Mouse (Mus musculus) activated CD4-positive, CD25-positive, alpha-beta regulatory T cell, adult 4 months (primary cell): ENCODE results near the gene Cttn. TPM values are rescaled to one million over a fixed set of nuclear protein-coding genes. Genes with fewer than 3 reads are reported as not detected.

Experiments used
- ATAC-seq: one replicate; pipeline ENCODE4 v1.8.0; 2017
- polyA plus RNA-seq, 2 experiments: library from polyadenylated mRNA; unstranded; fragments of 100-300 nt; shearing (Covaris generic); gene quantifications; one replicate each; pipeline ENCODE4 v1.2.1; 2017

Gene Cttn
- polyA plus RNA-seq, 2 experiments from 2014 or later: 2.8 to 4.2 TPM

DNA sequence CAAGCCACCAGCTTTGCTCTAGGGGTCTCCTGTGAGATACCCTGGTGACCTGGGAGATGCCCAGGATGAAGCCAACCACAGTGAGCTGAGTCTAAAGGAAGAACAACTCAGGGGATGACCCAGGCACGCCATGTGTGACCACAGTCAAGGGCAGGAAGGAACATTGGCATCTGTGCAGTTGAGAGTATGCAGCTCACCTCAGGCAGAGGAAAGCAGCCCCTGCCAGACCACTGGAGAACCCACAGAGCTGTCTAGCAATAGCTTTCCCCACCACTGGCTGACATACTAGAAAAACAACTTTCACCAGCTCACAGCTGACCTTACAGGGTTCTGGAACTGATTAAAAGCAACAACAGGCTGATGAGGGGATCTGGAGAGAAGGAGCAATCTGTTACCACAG lies 22.6 kb downstream of the Cttn start:
- ATAC-seq: no peak

- ATAC-seq: peak; percentile 41
Observed at GRCm38 (mm10) chr7:144447146-144447545, 23.7 kb downstream of the Cttn start.

GRCm38 (mm10) chr7:144444788-144445187 lies 26.0 kb downstream of the Cttn start:
- ATAC-seq: peak; percentile 96

GRCm38 (mm10) chr7:144441976-144442375 lies 28.8 kb downstream of the Cttn start:
- ATAC-seq: no peak

DNA sequence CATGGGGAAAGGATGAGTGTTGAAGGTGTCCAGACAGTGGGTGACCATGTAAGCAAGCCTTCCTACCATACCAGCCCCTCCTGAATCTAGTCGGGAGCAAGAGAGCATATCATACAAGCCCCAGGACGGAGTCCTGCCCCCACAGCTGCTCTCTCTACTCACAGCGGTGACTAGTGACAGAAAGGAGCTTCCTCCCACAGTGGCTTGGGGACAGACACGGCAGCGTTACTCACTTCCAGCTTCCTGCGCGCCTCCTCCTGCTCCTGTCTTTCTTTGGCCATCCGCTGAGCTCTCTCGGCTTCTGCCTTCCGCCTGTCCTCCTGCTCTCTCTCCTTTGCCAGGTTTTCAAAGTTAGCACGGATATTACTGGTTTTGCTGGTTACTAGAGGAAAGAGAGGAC lies 29.3 kb downstream of the Cttn start:
- ATAC-seq: no peak

GRCm38 (mm10) chr7:144438811-144439210 lies 32.0 kb downstream of the Cttn start:
- ATAC-seq: no peak

DNA sequence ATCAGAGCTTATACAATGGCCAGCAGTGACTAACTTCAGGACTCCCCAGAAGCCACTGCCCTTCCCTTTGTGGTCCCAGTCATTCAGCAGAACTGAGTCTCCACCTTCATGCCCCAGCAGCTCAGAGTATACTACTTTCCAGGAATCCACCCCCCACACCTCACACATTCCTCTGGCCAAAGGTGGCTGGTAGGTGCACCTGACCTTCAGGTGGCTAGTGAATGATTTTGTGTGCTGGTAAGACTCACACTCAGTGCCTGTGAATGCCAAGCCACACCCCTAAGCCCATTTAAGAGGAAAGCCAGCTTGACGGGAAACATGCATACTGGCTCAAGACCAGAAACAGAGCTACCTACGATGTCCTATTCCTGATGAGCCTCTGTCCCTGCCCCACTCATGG lies 37.9 kb downstream of the Cttn start:
- ATAC-seq: no peak

DNA sequence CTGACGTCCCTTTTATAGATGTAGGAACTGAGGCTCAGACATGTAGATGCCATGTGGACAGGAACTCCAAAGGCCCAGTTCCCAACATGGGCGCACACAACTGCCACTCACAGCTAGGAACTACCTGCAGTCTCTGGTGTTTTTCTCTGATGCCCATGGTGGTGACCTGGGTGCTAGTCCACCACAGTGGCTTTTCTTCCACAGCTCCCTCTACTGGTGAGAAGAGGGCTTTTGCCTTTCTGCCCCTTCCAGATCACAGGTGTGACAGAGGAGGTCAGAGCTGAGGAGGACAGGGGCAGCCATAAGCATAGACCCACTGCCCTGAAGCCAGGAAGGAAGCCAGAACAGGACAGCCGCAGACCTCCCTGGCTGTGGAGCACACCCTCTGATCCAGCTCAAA lies 43.3 kb downstream of the Cttn start:
- ATAC-seq: no peak

DNA sequence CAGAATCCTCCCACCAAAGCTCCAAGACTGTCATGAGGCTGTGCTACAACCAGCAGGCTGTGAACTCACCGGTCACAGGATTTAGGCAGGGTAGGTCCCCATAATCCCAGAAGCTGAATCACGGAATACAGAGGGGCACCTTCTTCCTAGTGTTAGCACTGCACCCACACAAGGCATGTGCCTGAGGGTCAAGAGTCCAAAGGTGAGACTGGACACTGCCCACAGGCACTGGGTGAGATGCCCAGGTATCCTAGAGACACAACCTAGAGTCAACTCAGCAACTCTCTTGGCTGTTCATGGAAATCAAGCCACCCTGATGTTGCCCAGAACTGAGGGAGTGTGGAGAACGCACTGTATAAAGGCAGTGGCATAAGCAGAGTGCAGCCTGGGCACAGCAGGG lies 44.2 kb downstream of the Cttn start:
- no peak for ATAC-seq

GRCm38 (mm10) chr7:144425953-144426352 lies 44.9 kb downstream of the Cttn start:
- ATAC-seq: no peak

- no peak for ATAC-seq
Observed at GRCm38 (mm10) chr7:144421478-144421877, 49.3 kb downstream of the Cttn start.

- no peak for ATAC-seq
Observed at GRCm38 (mm10) chr7:144420552-144420951, 50.3 kb downstream of the Cttn start.

GRCm38 (mm10) chr7:144417644-144418343 lies 53.0 kb downstream of the Cttn start:
- peak; percentile 83 for ATAC-seq

GRCm38 (mm10) chr7:144417234-144417633 lies 53.6 kb downstream of the Cttn start:
- ATAC-seq: no peak

DNA sequence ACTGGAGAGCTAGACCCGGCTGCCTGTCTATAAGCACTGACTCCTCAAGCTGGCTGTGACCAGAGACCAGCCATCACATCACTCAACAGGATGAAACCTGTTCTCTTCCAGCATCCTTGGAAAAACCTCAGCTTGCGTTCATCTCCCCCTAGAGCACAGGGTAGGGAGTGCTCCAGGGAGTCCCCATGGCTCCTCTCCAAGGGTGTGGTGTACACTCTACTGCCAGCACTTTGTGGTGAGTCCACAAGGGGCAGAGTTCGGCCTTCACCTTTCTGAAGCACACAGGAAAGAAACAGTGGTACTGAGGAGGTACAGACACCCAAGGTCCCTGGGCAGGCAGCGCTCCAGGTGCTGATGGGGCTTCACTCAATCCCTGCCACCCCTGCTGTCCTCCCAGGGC lies 55.0 kb downstream of the Cttn start:
- no peak for ATAC-seq

- ATAC-seq: no peak
Observed at GRCm38 (mm10) chr7:144414632-144415031, 56.2 kb downstream of the Cttn start.

DNA sequence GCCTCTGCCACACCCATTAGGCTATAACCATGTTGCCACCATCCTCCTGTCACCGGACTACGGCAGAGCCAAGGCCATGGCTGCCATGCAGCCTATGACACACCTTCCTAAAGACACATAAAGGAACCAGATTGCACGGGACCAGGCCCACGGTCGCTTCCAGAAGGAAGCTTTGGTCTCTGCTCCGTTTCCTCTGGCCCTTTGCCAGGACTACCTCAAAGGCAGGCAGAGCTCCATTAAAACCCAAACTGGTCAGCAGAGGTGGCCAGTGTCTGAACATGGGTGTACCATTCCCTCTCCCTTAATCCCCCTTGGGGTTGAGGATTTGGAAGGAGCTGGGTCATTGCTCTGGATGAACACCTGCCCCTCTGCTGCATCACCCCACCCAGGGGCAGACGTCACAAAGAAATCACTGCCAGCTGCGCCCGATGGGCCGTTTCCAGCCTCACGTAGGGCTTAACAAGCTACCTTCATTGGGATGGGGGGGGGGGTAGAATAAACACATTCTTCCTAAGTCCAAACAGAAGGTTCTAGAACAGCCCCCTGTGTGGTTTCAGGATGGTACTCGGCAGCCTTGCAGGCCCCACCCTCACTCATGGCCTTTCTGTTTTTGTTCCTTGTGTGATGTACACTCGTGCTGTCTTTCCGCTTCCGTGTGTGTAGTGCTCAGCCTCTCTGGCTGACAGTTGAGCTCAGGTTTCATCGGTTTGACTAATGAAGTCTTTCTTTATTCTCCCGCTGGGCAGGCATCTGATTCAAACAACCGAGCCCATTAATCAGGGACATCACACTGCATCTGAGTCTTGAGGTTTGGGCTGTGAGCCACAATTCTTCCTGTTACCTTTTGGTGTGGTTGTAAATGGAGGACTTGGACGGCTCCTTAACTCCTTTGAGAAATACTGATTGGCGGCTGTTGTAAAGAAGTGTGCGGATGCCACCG lies 58.6 kb downstream of the Cttn start:
- ATAC-seq: no peak

DNA sequence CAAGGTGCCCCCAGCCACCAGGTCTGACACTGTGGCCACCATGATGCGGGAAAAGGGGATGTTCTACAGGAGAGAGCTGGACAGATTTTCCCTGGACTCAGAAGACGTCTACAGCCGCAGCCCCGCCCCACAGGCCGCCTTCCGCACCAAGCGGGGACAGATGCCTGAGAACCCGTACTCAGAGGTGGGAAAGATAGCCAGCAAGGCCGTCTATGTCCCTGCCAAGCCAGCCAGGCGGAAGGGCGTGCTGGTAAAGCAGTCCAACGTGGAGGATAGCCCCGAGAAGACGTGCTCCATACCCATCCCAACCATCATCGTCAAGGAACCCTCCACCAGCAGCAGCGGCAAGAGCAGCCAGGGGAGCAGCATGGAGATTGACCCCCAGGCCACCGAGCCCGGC lies 61.1 kb downstream of the Cttn start:
- no peak for ATAC-seq

GRCm38 (mm10) chr7:144408464-144409000 lies 62.3 kb downstream of the Cttn start:
- no peak for ATAC-seq

DNA sequence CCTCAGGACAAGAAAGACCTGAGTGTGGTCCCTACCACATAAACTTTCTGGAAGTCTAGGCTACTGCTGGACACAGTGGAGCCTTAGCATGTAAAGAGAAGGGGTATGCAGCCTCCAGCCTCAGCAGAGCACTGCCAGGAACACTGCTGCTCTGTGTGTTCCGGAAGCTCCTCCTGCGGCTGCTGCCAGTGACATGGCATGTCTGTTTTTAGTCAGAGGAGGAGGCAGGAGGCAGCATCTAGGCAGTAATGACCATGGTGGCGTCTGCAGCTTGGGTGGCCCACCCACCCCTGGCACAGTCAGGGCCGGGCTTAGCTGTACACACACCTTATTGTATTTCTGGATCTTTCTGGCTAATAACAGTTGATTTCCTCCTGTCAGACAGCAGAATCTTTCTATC lies 63.1 kb downstream of the Cttn start:
- ATAC-seq: no peak

DNA sequence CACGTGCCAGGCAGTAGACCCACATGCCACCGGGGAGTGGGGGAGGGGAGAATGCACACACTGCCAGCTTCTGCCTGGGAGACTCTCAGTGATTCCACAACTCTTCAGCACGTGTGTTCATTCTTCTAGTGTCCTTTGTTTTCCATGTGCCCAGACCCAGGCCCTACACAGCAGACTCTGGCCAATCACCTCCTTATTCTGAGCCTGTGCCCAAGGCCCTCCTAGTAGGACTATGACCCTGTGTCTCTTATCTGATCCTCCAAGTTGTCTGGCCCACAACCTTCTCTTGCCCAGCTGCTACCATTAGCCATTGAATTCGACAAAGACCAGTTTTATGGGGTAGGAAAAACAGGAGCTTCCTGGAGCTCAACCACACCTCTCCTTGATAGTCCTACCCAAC lies 68.3 kb downstream of the Cttn start:
- no peak for ATAC-seq

DNA sequence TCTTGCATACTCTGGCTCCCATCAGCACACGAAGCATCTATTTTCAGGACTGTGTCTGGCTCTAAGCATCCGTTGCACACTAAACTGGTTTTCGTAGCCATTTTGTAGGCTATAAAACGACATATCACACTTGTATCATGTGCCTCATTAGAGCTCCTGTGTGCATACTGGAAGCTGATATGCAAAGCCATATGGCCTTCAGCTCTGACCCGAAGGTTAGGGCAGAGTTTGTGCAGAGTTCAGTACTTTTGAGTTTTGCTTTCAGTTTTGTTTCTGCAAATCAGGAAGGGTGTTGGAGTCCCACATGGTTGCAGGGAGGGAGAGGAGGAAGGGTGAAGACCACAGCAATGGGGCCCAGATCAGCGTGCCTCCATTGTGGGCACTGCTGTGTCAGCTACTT lies 79.1 kb downstream of the Cttn start:
- no peak for ATAC-seq

GRCm38 (mm10) chr7:144390676-144391075 lies 80.1 kb downstream of the Cttn start:
- ATAC-seq: no peak

GRCm38 (mm10) chr7:144389704-144390103 lies 81.1 kb downstream of the Cttn start:
- no peak for ATAC-seq
